Mouse (Mus musculus) neural tube, embryonic 14.5 days (tissue): Measurements from ENCODE around the gene Pgrmc1. TPM values are rescaled to one million over a fixed set of nuclear protein-coding genes. Genes with fewer than 3 reads are reported as not detected.
"Not testable (repeated sequence)": the region's sequence is repeated elsewhere in the genome, so short reads cannot be mapped to it uniquely, and the experiment has no call there.

Experiments used
- ATAC-seq: fragments of 200-750 bp; cut with Nextera tagmentation; 2 replicates; pipeline ENCODE4 v1.8.0; 2017; ENCODE audit warnings: low read depth, mild to moderate bottlenecking, moderate TSS enrichment, moderate library complexity
- H3K27ac ChIP-seq: fragments of 300-500 bp; sonication (generic); 2 replicates; pipeline ENCODE4 v1.5.1; 2014; ENCODE audit warnings: low read depth, mild to moderate bottlenecking, control low read depth, low read length, moderate library complexity, mixed read lengths
- H3K27me3 ChIP-seq: fragments of 300-500 bp; sonication (generic); 2 replicates; pipeline ENCODE4 v1.6.1; 2014; ENCODE audit warnings: low read length; ENCODE audit not compliant: control insufficient read depth, insufficient read depth
- H3K36me3 ChIP-seq: fragments of 300-500 bp; sonication (generic); 2 replicates; pipeline ENCODE4 v1.6.1; 2014; ENCODE audit warnings: low read length, mixed read lengths; ENCODE audit not compliant: control insufficient read depth, insufficient read depth
- H3K4me1 ChIP-seq: fragments of 300-500 bp; sonication (generic); 2 replicates; pipeline ENCODE4 v1.6.1; 2014; ENCODE audit warnings: low read length; ENCODE audit not compliant: control insufficient read depth, insufficient read depth
- H3K4me2 ChIP-seq: fragments of 300-500 bp; sonication (generic); 2 replicates; pipeline ENCODE4 v1.6.1; 2014; ENCODE audit warnings: mild to moderate bottlenecking, low read depth, low read length, control low read depth
- H3K4me3 ChIP-seq: fragments of 300-500 bp; sonication (generic); 2 replicates; pipeline ENCODE4 v1.5.1; 2014; ENCODE audit warnings: low read depth, low read length, control low read depth, mixed read lengths
- H3K9ac ChIP-seq: fragments of 300-500 bp; sonication (generic); replicated peaks from 2 replicates; pipeline ENCODE4 v1.6.1; 2014; ENCODE audit warnings: low read depth, mild to moderate bottlenecking, control low read depth, low read length, mixed read lengths
- H3K9me3 ChIP-seq: fragments of 300-500 bp; sonication (generic); 2 replicates; pipeline ENCODE4 v1.6.1; 2016; ENCODE audit warnings: low read length; ENCODE audit not compliant: control insufficient read depth
- WGBS: fragments of 180-500 bp; shearing (Covaris S2); extraction: QIAGEN DNeasy Blood & Tissue Kit; methylation state at CpG from one replicate; pipeline ENCODE4 v1.1.7; 2014; 5-methylcytosine and 5-hydroxymethylcytosine counted together
- polyA plus RNA-seq: library from polyadenylated mRNA; unstranded; fragments of >200 nt; fragmentation: Nextera tagmentation; extraction: Ambion mirVana; gene quantifications from 2 replicates; pipeline ENCODE4 v1.2.1, GENCODE M21; 2014

The Pgrmc1 gene
- polyA plus RNA-seq = 599 and 623 TPM in 2 replicates

- WGBS = 15% methylated on average over 36 of the region's 45 CpGs
- H3K27ac ChIP-seq = peak within 1 kb of the TSS; percentile 73
- no peaks in the 10 kb centered on the region for H3K9me3 ChIP-seq
- H3K9ac ChIP-seq = peak within 1 kb of the TSS; percentile 69
- peak within 1 kb of the TSS; percentile 55 for H3K4me3 ChIP-seq
- peak; percentile 95 for ATAC-seq
- peaks cover 6% of the 10 kb centered on the region; the same call in 1 of the 2 replicates for H3K4me1 ChIP-seq
- no peaks in the 10 kb centered on the region for H3K27me3 ChIP-seq
- peak within 1 kb of the TSS; percentile 57 for H3K4me2 ChIP-seq
- no peaks in the 10 kb centered on the region for H3K36me3 ChIP-seq
These were observed at the start of gene Pgrmc1 for GRCm38 (mm10) chrX:36597707-36598389. Pgrmc1 (plus strand) TSS chrX:36598206.

GRCm38 (mm10) chrX:36548798-36549197 lies 49.2 kb upstream of the Pgrmc1 start:
- H3K9ac ChIP-seq = no peak overlapping the region
- no peak overlapping the region for H3K27ac ChIP-seq
- 74% methylated on average over 5 of the region's 5 CpGs for WGBS
- H3K4me1 ChIP-seq = no peaks in the 10 kb centered on the region
- H3K9me3 ChIP-seq = no peaks in the 10 kb centered on the region
- H3K4me3 ChIP-seq = no peak overlapping the region
- H3K27me3 ChIP-seq = no peaks in the 10 kb centered on the region
- no peak for ATAC-seq
- H3K4me2 ChIP-seq = no peak overlapping the region
- no peaks in the 10 kb centered on the region for H3K36me3 ChIP-seq

- Histone ChIP-seq H3K9ac (no peak overlapping the region), H3K4me2 (no peak overlapping the region), H3K27ac (0 out of 2 replicates have a peak overlapping the region, but pooled peaks have one; percentile 39), H3K4me1 (no peaks in the 10 kb centered on the region), H3K36me3 (no peaks in the 10 kb centered on the region), H3K9me3 (no peaks in the 10 kb centered on the region), H3K27me3 (no peaks in the 10 kb centered on the region), H3K4me3 (no peak overlapping the region)
- 30% methylated on average over 5 of the region's 5 CpGs for WGBS
- 0 out of 2 replicates have a peak, but pooled peaks have one; percentile 54 for ATAC-seq
These were observed 47.1 kb upstream of the Pgrmc1 start for GRCm38 (mm10) chrX:36550906-36551305.

GRCm38 (mm10) chrX:36551351-36551750 lies 46.7 kb upstream of the Pgrmc1 start:
- no peaks in the 10 kb centered on the region for H3K27me3 ChIP-seq
- H3K27ac ChIP-seq = 0 out of 2 replicates have a peak overlapping the region, but pooled peaks have one; percentile 39

GRCm38 (mm10) chrX:36552055-36552587 lies 45.9 kb upstream of the Pgrmc1 start:
- ATAC-seq = peak; percentile 83
- Histone ChIP-seq H3K9ac (no peak overlapping the region), H3K9me3 (no peaks in the 10 kb centered on the region), H3K4me3 (no peak overlapping the region), H3K36me3 (no peaks in the 10 kb centered on the region), H3K4me2 (no peak overlapping the region), H3K27ac (no peak overlapping the region), H3K27me3 (no peaks in the 10 kb centered on the region), H3K4me1 (no peaks in the 10 kb centered on the region)
- WGBS = 38% methylated on average over 5 of the region's 5 CpGs

More at GRCm38 (mm10) chrX:36551351-36551750, 46.7 kb upstream of the Pgrmc1 start:
- H3K36me3 ChIP-seq = no peaks in the 10 kb centered on the region
- H3K9me3 ChIP-seq = no peaks in the 10 kb centered on the region
- H3K4me3 ChIP-seq = no peak overlapping the region
- no peak overlapping the region for H3K9ac ChIP-seq
- no peak for ATAC-seq
- 42% methylated on average over 6 of the region's 6 CpGs for WGBS
- no peaks in the 10 kb centered on the region for H3K4me1 ChIP-seq
- no peak overlapping the region for H3K4me2 ChIP-seq

- no peaks in the 10 kb centered on the region for H3K4me1 ChIP-seq
- 79% methylated on average over 3 of the region's 3 CpGs for WGBS
- H3K4me2 ChIP-seq = no peak overlapping the region
- H3K4me3 ChIP-seq = no peak overlapping the region
- no peaks in the 10 kb centered on the region for H3K9me3 ChIP-seq
- H3K36me3 ChIP-seq = no peaks in the 10 kb centered on the region
- ATAC-seq = no peak
- H3K27me3 ChIP-seq = no peaks in the 10 kb centered on the region
- no peak overlapping the region for H3K27ac ChIP-seq
- no peak overlapping the region for H3K9ac ChIP-seq
These were observed 45.3 kb upstream of the Pgrmc1 start for GRCm38 (mm10) chrX:36552715-36553114.

GRCm38 (mm10) chrX:36555196-36555595 lies 42.8 kb upstream of the Pgrmc1 start:
- H3K4me1 ChIP-seq, H3K4me3 ChIP-seq, H3K9me3 ChIP-seq, H3K36me3 ChIP-seq, H3K4me2 ChIP-seq, ATAC-seq, H3K9ac ChIP-seq, H3K27me3 ChIP-seq, H3K27ac ChIP-seq: not testable (repeated sequence)
- WGBS = 34% methylated on average over 2 of the region's 2 CpGs

- no peak overlapping the region for H3K4me2 ChIP-seq
- no peaks in the 10 kb centered on the region for H3K27me3 ChIP-seq
- H3K27ac ChIP-seq = no peak overlapping the region
- H3K9ac ChIP-seq = no peak overlapping the region
- ATAC-seq = no peak
- H3K9me3 ChIP-seq = no peaks in the 10 kb centered on the region
- H3K4me1 ChIP-seq = no peaks in the 10 kb centered on the region
- 89% methylated on average over 4 of the region's 4 CpGs for WGBS
- no peaks in the 10 kb centered on the region for H3K36me3 ChIP-seq
- H3K4me3 ChIP-seq = no peak overlapping the region
These were observed 37.8 kb upstream of the Pgrmc1 start for GRCm38 (mm10) chrX:36560170-36560569.

- H3K4me1 ChIP-seq = no peaks in the 10 kb centered on the region
- no peak overlapping the region for H3K27ac ChIP-seq
- WGBS = 13% methylated on average over 7 of the region's 7 CpGs
- no peak overlapping the region for H3K4me2 ChIP-seq
- H3K27me3 ChIP-seq = no peaks in the 10 kb centered on the region
- no peak for ATAC-seq
- H3K9ac ChIP-seq = no peak overlapping the region
- H3K9me3 ChIP-seq = no peaks in the 10 kb centered on the region
- no peak overlapping the region for H3K4me3 ChIP-seq
- no peaks in the 10 kb centered on the region for H3K36me3 ChIP-seq
These were observed 36.4 kb upstream of the Pgrmc1 start for GRCm38 (mm10) chrX:36561650-36562049.
